Mouse (Mus musculus): ENCODE data around the gene Copb2. TPM values are rescaled to one million over a fixed set of nuclear protein-coding genes. Genes with fewer than 3 reads are reported as not detected.

Gene Copb2
- polyA plus RNA-seq, 3 experiments from 2014 or later, result 92.7 to 93.1 (median 93.1) TPM

Other genes starting within 250 kb of the Copb2 start
- not detected for gene Rbp1, start 140.8 kb upstream of the Copb2 start, polyA plus RNA-seq (2017; shearing (Covaris generic))
- gene Rbp2, start 77.6 kb upstream of the Copb2 start, polyA plus RNA-seq (2017; shearing (Covaris generic)), result not detected
- 10 to 100 TPM; 14.1 to 22.2 (median 15.2) TPM for gene Mrps22, start 37.9 kb downstream of the Copb2 start, polyA plus RNA-seq (2017; shearing (Covaris generic))